Mouse (Mus musculus) C2C12 (cell line): ENCODE results near the gene Rrbp1. TPM values are rescaled to one million over a fixed set of nuclear protein-coding genes. Genes with fewer than 3 reads are reported as not detected.
A peak's percentile ranks its signal among the peaks of the same experiment; 100 is the strongest.

ENCODE experiments used
- H3K27me3 ChIP-seq: one replicate; pipeline ENCODE4 v1.6.1; 2011; ENCODE audit not compliant: control insufficient read depth, insufficient read depth, insufficient read length
- H3K36me3 ChIP-seq: one replicate; pipeline ENCODE4 v1.6.1; 2011; ENCODE audit not compliant: control insufficient read depth, insufficient read depth
- H3K4me3 ChIP-seq: one replicate; pipeline ENCODE4 v1.5.1; 2011; ENCODE audit warnings: mild to moderate bottlenecking, control low read depth; ENCODE audit not compliant: poor library complexity, insufficient read depth, severe bottlenecking
- H3K79me2 ChIP-seq: one replicate; pipeline ENCODE4 v1.6.1; 2011; ENCODE audit not compliant: control insufficient read depth, insufficient read depth
- H3K79me3 ChIP-seq: one replicate; pipeline ENCODE4 v1.6.1; 2011; ENCODE audit warnings: low read depth, control low read depth
- H3ac ChIP-seq: one replicate; pipeline ENCODE3; 2011; ENCODE audit warnings: low read depth; ENCODE audit not compliant: control insufficient read depth, insufficient read length
- CEBPB ChIP-seq: IDR thresholded peaks from one replicate; pipeline ENCODE4 v1.6.1; 2011; ENCODE audit warnings: low read depth, mild to moderate bottlenecking, control low read depth, moderate library complexity
- CTCF ChIP-seq: IDR thresholded peaks from one replicate; pipeline ENCODE4 v1.5.1; 2011; ENCODE audit not compliant: control insufficient read depth, insufficient read depth, insufficient read length
- FOSL1 ChIP-seq: IDR thresholded peaks from one replicate; pipeline ENCODE4 v1.8.0; 2011; ENCODE audit warnings: mild to moderate bottlenecking, low read length; ENCODE audit not compliant: poor library complexity, insufficient read depth, severe bottlenecking
- MAX ChIP-seq: IDR thresholded peaks from one replicate; pipeline ENCODE4 v1.6.1; 2011; ENCODE audit warnings: mild to moderate bottlenecking, control low read depth
- MYOD1 ChIP-seq: IDR thresholded peaks from one replicate; pipeline ENCODE4 v1.6.1; 2011; ENCODE audit warnings: low read depth; ENCODE audit not compliant: control insufficient read depth, insufficient read length
- MYOG ChIP-seq: IDR thresholded peaks from one replicate; pipeline ENCODE4 v1.6.1; 2011; ENCODE audit not compliant: control insufficient read depth, insufficient read length; ENCODE audit errors: extremely low read depth
- USF1 ChIP-seq: IDR thresholded peaks from one replicate; pipeline ENCODE4 v1.6.1; 2011; ENCODE audit warnings: low read depth, mild to moderate bottlenecking, control low read depth, moderate library complexity
- polyA plus RNA-seq: library from polyadenylated mRNA; unstranded; fragments of >200 nt; fragmentation: generic; extraction: Trizol; gene quantifications from one replicate; pipeline ENCODE4 v1.2.1, GENCODE M21; 2012; ENCODE audit warnings: missing spikeins

The Rrbp1 gene
- polyA plus RNA-seq, 1 experiment = 121 TPM

GRCm38 (mm10) chr2:143915600-143916135 is 95.4 kb downstream of the Rrbp1 start:
- peaks cover 50% of the 10 kb centered on the region for H3K79me3 ChIP-seq
- TF ChIP-seq FOSL1 (no peak), USF1 (no peak), MAX (no peak), MYOD1 (no peak), MYOG (no peak), CTCF (no peak), CEBPB (no peak)
- peak overlapping the region; percentile 90 for H3ac ChIP-seq
- H3K36me3 ChIP-seq = no peaks in the 10 kb centered on the region
- H3K79me2 ChIP-seq = peaks cover 53% of the 10 kb centered on the region
- H3K27me3 ChIP-seq = no peaks in the 10 kb centered on the region
- peak overlapping the region; percentile 81 for H3K4me3 ChIP-seq

GRCm38 (mm10) chr2:143914760-143915599 is 96.1 kb downstream of the Rrbp1 start, which contains the start of gene Dstn:
Gene Dstn (plus strand): TSS chr2:143915320.
- TF ChIP-seq MAX (no peak), FOSL1 (no peak), MYOD1 (no peak), CEBPB (no peak), USF1 (no peak), CTCF (no peak)
- H3K79me3 ChIP-seq = peaks cover 43% of the 10 kb centered on the region
- H3K27me3 ChIP-seq = no peaks in the 10 kb centered on the region

DNA sequence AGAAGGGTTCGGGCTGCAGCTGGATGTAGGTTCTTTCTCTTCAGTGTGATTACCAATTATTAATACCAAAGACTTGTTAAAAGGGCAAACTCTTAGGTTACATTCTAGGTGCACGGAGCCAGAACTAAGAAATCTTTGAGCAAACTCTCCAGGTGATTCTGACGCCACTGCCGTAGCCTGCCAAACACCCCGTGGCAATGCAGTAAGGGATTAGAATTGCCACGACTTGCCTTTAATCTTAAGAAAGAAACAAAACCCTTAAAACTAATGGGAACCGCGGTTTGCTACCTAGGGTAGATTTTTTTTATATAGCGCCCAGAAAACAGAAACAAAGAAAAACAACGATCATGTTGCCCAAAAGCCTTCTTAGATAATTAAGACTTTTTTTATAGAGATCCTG is 96.8 kb downstream of the Rrbp1 start:
- Histone ChIP-seq H3K79me2 (peaks cover 39% of the 10 kb centered on the region), H3K79me3 (peaks cover 36% of the 10 kb centered on the region), H3K4me3 (peak overlapping the region; percentile 81), H3ac (peak overlapping the region; percentile 60), H3K36me3 (no peaks in the 10 kb centered on the region), H3K27me3 (no peaks in the 10 kb centered on the region)
- TF ChIP-seq MAX = no peak
- no peak for TF ChIP-seq CTCF
- TF ChIP-seq MYOD1 = no peak
- no peak for TF ChIP-seq MYOG
- TF ChIP-seq CEBPB = no peak
- no peak for TF ChIP-seq USF1
- no peak for TF ChIP-seq FOSL1

More at GRCm38 (mm10) chr2:143914760-143915599, 96.1 kb downstream of the Rrbp1 start, which contains the start of gene Dstn:
- H3ac ChIP-seq = peak within 1 kb of the TSS; percentile 90
- peaks cover 46% of the 10 kb centered on the region for H3K79me2 ChIP-seq
- H3K4me3 ChIP-seq = peak within 1 kb of the TSS; percentile 81
- no peaks in the 10 kb centered on the region for H3K36me3 ChIP-seq

- no peak for TF ChIP-seq FOSL1
- no peak for TF ChIP-seq CTCF
- TF ChIP-seq CEBPB = no peak
- no peak for TF ChIP-seq USF1
- TF ChIP-seq MYOG = no peak
- TF ChIP-seq MAX = no peak
- TF ChIP-seq MYOD1 = no peak
- Histone ChIP-seq H3K79me2 (peaks cover 18% of the 10 kb centered on the region), H3ac (no peak overlapping the region), H3K27me3 (no peaks in the 10 kb centered on the region), H3K4me3 (no peak overlapping the region), H3K36me3 (no peaks in the 10 kb centered on the region), H3K79me3 (peaks cover 16% of the 10 kb centered on the region)
These were observed 98.9 kb downstream of the Rrbp1 start for GRCm38 (mm10) chr2:143912199-143912598.

DNA sequence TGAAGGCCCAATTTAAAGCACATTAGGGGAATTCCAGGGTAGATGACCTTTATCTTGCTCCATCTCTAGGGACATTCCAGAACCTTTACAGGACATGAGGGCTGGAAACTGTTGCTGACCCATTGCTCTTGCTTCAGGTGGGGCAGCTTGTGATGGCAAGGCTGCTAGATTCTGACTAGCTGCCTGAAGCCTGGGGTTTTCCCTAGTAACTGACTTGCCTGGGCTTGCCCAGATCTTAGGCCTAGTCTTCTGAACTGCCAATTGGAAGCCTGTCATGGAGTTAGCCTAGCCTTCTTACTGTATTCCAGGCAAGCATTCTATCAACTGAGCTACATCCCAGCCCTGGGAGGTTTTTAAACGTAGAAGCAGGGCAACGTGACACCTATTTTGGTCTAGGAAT is 101.8 kb downstream of the Rrbp1 start:
- no peaks in the 10 kb centered on the region for H3K79me2 ChIP-seq
- H3K79me3 ChIP-seq = no peaks in the 10 kb centered on the region
- TF ChIP-seq CTCF (no peak), MAX (no peak), MYOG (no peak), USF1 (no peak), FOSL1 (no peak), MYOD1 (no peak), CEBPB (no peak)
- no peak overlapping the region for H3ac ChIP-seq
- no peak overlapping the region for H3K4me3 ChIP-seq
- H3K36me3 ChIP-seq = no peaks in the 10 kb centered on the region
- H3K27me3 ChIP-seq = no peaks in the 10 kb centered on the region
